Mouse (Mus musculus): Measurements from ENCODE around the gene Pla2g15.
"Not testable (repeated sequence)": the region's sequence is repeated elsewhere in the genome, so short reads cannot be mapped to it uniquely, and the experiment has no call there.

Pla2g15 gene

DNA sequence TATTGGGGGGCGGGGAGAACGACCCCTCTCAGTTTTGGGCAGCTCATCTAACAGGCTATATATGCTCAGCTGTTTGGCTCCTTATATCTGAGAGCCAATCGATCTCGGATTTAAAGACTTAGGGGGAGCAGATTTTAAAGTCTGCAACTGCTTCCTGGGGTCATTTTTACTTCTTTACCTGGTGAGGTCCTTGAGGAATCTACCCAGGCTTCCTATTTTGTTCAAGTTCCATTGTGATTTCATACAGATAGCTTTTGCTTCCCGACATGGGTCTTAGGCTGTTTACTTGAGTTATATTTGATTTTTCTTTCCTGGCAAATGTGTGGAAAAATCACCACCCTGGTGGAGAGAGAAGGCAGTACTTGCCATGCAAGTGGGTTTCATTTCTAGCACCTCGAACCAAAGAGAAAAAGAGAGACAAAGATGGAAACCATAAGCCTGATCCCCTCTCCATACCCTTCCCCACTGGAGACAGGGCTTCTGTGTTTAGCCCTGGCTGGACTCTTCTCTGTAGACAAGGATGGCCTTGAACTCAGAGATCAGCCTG is 19.8 kb downstream of the Pla2g15 start:
- DNase-seq: no peak

- no peak for DNase-seq
These were observed 23.4 kb downstream of the Pla2g15 start for GRCm38 (mm10) chr8:106173566-106173965.

GRCm38 (mm10) chr8:106176891-106177290 is 26.7 kb downstream of the Pla2g15 start:
- DNase-seq: no peak

GRCm38 (mm10) chr8:106177594-106177993 is 27.4 kb downstream of the Pla2g15 start:
- DNase-seq: no peak

GRCm38 (mm10) chr8:106178428-106178827 is 28.2 kb downstream of the Pla2g15 start:
- DNase-seq: no peak

DNA sequence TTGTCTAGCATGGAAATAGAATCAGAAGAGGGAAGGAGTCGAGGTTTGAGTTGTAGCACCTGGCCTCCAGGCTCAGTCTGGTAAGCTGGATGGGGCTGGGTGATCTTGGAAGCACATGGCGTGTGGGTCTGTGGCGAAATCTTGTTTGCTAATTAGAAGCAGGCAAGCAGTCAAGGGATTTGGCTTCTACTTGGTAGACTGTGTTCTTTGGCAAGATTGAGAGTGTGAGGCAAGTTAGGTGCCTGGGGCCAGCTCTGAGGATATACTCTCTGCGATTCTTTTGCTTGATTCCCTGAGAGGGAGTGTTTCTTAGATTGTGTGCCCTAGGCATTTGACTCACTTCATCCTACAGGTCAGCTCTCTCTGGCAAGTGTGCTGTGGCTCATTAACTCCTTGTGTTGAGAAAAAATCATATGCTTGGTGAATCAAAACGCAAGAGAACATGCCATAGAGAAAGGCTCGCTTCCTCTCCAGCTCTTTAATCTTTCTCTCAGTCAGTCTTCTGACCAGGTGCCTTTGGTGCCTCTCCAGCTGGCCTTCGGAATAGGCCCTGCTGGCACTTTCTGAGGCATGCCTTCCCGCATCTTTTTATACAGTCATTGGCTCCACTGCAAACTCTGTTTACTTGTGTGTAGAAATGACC is 35.5 kb downstream of the Pla2g15 start:
- no peak for DNase-seq

- DNase-seq: no peak
These were observed 36.2 kb downstream of the Pla2g15 start for GRCm38 (mm10) chr8:106186394-106186793.

DNA sequence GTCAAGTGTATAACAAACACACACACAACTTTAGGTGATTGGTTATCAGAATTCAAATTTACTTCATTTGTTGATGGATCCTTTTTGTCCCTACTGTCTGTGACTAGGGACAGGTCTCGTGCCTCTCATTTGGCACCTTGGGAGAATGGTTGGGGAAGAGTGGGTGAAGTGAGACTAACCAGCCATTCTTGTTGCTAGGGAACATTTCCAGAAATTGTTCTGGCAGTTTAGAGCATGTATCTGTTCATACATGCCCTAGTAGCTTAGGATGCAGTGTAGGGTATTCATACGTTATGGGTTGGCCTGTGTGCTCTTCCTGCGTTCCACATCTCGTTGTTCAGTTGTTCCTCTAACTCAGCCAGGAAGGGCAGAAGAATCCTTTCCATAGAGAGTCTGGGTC is 39.0 kb downstream of the Pla2g15 start:
- no peak for DNase-seq

GRCm38 (mm10) chr8:106191639-106192038 is 41.4 kb downstream of the Pla2g15 start:
- DNase-seq: no peak

DNA sequence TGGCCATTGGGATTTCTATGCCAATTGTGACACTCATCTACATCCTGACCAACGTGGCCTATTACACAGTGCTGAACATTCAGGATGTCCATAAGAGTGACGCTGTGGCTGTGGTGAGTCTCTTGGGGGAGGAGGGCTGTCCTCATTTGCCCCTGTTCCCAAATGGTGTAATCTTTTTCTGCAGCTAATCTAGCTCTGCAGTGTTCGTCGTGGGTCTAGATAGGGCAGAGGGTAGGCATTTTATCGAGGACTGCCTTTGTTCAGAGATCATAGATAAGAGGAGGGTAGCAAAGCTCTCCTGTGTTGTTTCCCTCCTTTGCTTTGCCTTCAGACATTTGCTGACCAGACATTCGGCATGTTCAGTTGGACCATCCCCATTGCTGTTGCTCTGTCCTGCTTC is 43.0 kb downstream of the Pla2g15 start:
- no peak for DNase-seq

GRCm38 (mm10) chr8:106194062-106194461 is 43.9 kb downstream of the Pla2g15 start:
- DNase-seq: no peak

- peak; percentile 26 to 27 for DNase-seq
These were observed 48.5 kb downstream of the Pla2g15 start for GRCm38 (mm10) chr8:106198741-106199140.

DNA sequence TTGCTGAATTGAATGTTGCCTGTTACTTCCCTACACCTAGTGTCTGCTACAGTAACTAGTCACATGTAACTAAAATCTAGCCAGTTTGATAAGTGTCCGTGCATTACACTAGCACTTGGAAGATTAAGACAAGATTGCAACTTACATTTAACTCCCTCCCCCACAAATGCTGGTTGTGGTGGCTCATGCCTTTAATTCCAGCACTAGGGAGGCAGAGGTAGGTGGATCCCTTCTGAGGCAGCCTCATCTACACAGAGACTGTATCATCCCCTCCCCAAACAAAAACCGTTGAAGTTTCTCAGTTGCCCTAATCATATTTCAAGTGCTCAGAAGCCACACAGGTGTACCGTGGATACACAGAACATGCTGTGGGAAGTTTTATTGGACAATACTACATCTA is 49.4 kb downstream of the Pla2g15 start:
- not testable (repeated sequence) for DNase-seq

DNA sequence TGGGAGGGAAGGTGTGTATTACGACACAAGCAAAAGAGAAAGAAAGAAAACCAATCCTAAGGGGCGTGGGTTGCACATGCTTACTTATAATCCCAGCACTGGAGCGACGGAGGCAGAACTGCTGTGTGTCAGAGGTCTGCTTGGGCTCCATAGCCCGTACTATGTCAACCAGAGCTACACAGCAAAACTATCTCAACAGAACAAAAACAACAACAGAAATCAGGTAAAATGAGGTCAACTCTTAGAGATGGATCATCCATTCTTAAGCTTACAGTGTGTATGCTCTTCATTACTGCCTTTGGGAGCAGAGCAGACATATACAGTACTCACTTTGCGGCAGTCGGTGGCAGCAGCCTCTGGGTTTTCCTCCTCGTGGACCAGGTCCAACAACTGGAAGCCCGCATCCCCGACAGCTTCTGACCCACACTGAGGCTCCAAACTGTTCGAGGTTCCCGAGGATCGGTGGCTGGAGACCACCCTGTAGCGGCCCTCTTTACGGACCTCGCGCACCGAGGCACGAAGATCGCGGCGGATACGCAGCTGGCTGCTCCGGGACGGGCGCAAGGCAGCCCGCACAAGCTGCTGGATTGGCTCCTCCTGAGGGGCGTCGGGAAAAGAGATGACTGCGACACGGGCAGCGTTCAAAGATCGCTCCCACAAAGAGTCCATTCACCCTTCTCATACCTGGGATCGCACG is 60.0 kb downstream of the Pla2g15 start:
- no peak for DNase-seq

- DNase-seq: peak; percentile 93 to 94
These were observed 60.7 kb downstream of the Pla2g15 start, which contains the start of the genes Slc7a6os and Prmt7 for GRCm38 (mm10) chr8:106210821-106211345. Gene Slc7a6os (minus strand): TSS chr8:106210935. Gene Prmt7 (plus strand): TSS chr8:106210936.

DNA sequence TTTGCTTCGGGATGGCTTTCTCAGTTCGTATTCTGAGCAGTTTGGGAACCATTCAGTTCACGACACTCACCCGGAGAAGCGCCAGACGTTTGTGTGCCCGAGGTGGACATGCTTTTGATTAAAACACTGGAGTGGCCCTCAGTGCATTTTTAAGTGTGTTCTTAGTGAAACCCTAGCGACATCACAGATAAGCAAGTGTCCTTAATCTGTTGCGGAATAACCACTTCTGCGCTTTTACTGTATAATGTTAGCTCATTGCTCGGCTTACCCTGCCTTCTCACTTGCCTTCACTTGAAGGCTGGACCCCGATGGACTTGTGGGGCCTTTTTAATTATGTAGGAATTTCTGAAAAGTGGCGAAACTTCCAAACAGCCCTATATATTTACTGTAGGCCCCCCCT is 61.2 kb downstream of the Pla2g15 start:
- DNase-seq: no peak

GRCm38 (mm10) chr8:106213959-106214358 is 63.8 kb downstream of the Pla2g15 start:
- no peak for DNase-seq

Data from thymus, postnatal 36 days (tissue).